8 mouse cellular contexts compared by ENCODE assay signal in the genomic region with DNA sequence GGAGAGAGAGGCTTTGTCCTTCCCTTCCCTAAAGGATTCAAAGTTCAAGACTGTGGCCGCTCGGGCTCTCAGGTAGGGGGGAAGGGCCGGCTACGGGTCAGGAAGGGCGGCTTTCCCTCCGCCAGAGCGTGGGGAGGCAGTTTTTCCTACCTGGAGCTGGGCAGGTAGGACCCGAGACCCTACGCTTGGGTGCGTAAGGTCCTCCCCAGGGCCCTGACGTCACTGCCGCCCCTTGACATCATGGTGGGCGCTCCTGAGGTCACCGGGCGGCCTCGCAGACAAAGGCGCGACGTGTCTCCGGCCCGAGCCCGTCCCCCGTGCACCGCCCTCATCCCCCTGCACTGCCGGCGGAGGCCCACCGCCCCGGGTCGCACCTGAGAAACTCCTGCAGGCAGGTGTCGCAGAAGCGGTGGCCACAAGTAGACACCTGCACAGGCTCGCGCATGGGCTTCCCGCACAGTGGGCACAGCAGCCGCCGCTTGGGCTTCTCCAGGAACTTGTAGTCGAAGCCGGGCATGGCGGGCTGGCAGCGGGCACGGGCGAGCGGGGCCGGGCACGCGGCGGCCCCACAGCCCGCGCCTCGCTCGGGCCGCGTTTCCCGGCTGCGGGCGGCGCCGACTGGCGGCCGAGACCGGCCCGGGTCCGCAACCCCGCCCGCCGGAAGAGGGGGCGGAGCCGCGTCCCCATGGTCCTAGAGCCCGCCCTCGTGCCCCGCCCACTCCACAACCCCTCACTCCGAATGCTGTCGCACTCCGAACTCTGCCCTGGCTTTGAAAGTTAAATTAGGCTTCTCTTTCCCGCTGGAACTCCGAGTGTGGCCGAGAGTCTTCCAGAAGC. TPM values are rescaled to one million over a fixed set of nuclear protein-coding genes. Genes with fewer than 3 reads are reported as not detected.
A peak's percentile ranks its signal among the peaks of the same experiment; 100 is the strongest.
DNase-seq lines count a peak whose midpoint lies in the region; ATAC-seq and TF ChIP-seq lines count a peak whose summit lies in the region.

A gene (minus strand): TSS at position 666 of the 837 bp plus-strand sequence.

- peak; percentile 79 for ATAC-seq in intestine, embryonic 14.5 days (replicated peaks; ENCODE audit: low FRiP score, low TSS enrichment, low read depth)
- ATAC-seq in limb, embryonic 13.5 days (ENCODE audit: low FRiP score, low read depth) = peak; percentile 78
- peak; percentile 85 for ATAC-seq in midbrain, embryonic 14.5 days (ENCODE audit: low FRiP score, low TSS enrichment)

- peak within 1 kb of the TSS; percentile 74 for H3K4me3 ChIP-seq in left cerebral cortex, adult 2 months
- H3K4me3 ChIP-seq in cortical plate, adult 2 months (ENCODE audit: insufficient read depth, low read length) = peak within 1 kb of the TSS; percentile 70
- H3K4me3 ChIP-seq in intestine, embryonic 14.5 days (ENCODE audit: low read depth, low read length) = peak within 1 kb of the TSS; percentile 100
- peak within 1 kb of the TSS; percentile 100 for H3K4me3 ChIP-seq in limb, embryonic 13.5 days
- peak within 1 kb of the TSS; percentile 100 for H3K4me3 ChIP-seq in midbrain, embryonic 14.5 days (replicated peaks; ENCODE audit: low read depth, low read length)
- peak within 1 kb of the TSS; percentile 89 for H3K4me3 ChIP-seq in spleen, adult 2 months (ENCODE audit: extremely low read depth, insufficient read depth, insufficient read length)

- no peak for TF ChIP-seq POLR2A in cortical plate, adult 2 months (IDR thresholded peaks at IDR 0.05; ENCODE audit: extremely low read depth, insufficient read depth, low read length)
- TF ChIP-seq POLR2A in spleen, adult 2 months (IDR thresholded peaks at IDR 0.05; ENCODE audit: low read depth, low read length) = no peak; the same call in none of the 2 replicates

- peak within 1 kb of the TSS; percentile 80 for H3K27ac ChIP-seq in left cerebral cortex, adult 2 months
- H3K27ac ChIP-seq in cortical plate, adult 2 months (ENCODE audit: insufficient read depth, low read length) = peak within 1 kb of the TSS; percentile 82
- peak within 1 kb of the TSS; percentile 98 for H3K27ac ChIP-seq in intestine, embryonic 14.5 days (ENCODE audit: low read depth)
- peak within 1 kb of the TSS; percentile 100 for H3K27ac ChIP-seq in limb, embryonic 13.5 days
- peak within 1 kb of the TSS; percentile 97 for H3K27ac ChIP-seq in midbrain, embryonic 14.5 days (replicated peaks; ENCODE audit: low read depth, low read length)
- H3K27ac ChIP-seq in spleen, adult 2 months (ENCODE audit: insufficient read depth, low read length) = peak within 1 kb of the TSS; percentile 80

- no peaks in the 10 kb centered on the region for H3K4me1 ChIP-seq in cortical plate, adult 2 months (ENCODE audit: control insufficient read depth, insufficient read depth, low read length)
- peaks cover 29% of the 10 kb centered on the region for H3K4me1 ChIP-seq in intestine, embryonic 14.5 days (replicated peaks; ENCODE audit: control insufficient read depth, insufficient read depth, low read length)
- H3K4me1 ChIP-seq in limb, embryonic 13.5 days = peaks cover 46% of the 10 kb centered on the region
- H3K4me1 ChIP-seq in midbrain, embryonic 14.5 days (ENCODE audit: control insufficient read depth, insufficient read depth, low read length) = peaks cover 26% of the 10 kb centered on the region
- peaks cover 20% of the 10 kb centered on the region; the same call in 1 of the 2 replicates for H3K4me1 ChIP-seq in spleen, adult 2 months (ENCODE audit: control insufficient read depth, insufficient read depth, insufficient read length)

- H3K36me3 ChIP-seq in intestine, embryonic 14.5 days (ENCODE audit: control insufficient read depth, insufficient read depth, low read length) = peaks cover 29% of the 10 kb centered on the region
- H3K36me3 ChIP-seq in limb, embryonic 13.5 days = peaks cover 31% of the 10 kb centered on the region
- peaks cover 22% of the 10 kb centered on the region for H3K36me3 ChIP-seq in midbrain, embryonic 14.5 days (ENCODE audit: control insufficient read depth, insufficient read depth, low read length)
- peaks cover 7% of the 10 kb centered on the region; the same call in 1 of the 2 replicates for H3K36me3 ChIP-seq in spleen, adult 2 months (ENCODE audit: control insufficient read depth, insufficient read depth, low read length)

- peak within 1 kb of the TSS; percentile 82 for H3K4me2 ChIP-seq in intestine, embryonic 14.5 days (ENCODE audit: low read length)
- peak within 1 kb of the TSS; percentile 91 for H3K4me2 ChIP-seq in limb, embryonic 13.5 days (replicated peaks)
- peak within 1 kb of the TSS; percentile 86 for H3K4me2 ChIP-seq in midbrain, embryonic 14.5 days (ENCODE audit: low read length)

- H3K27me3 ChIP-seq in intestine, embryonic 14.5 days (replicated peaks; ENCODE audit: control insufficient read depth, insufficient read depth, low read length) = no peaks in the 10 kb centered on the region
- no peaks in the 10 kb centered on the region for H3K27me3 ChIP-seq in limb, embryonic 13.5 days
- no peaks in the 10 kb centered on the region for H3K27me3 ChIP-seq in midbrain, embryonic 14.5 days (ENCODE audit: control insufficient read depth, insufficient read depth, low read length)
- no peaks in the 10 kb centered on the region for H3K27me3 ChIP-seq in spleen, adult 2 months (ENCODE audit: control insufficient read depth, insufficient read depth, low read length)

- WGBS in intestine, embryonic 14.5 days = under 1% methylated on average over 69 of the region's 78 CpGs
- under 1% methylated on average over 67 of the region's 78 CpGs for WGBS in limb, embryonic 13.5 days
- WGBS in midbrain, embryonic 14.5 days = under 1% methylated on average over 77 of the region's 78 CpGs
- under 1% methylated on average over 67 of the region's 78 CpGs for WGBS in spleen, adult 2 months

- no peaks in the 10 kb centered on the region for H3K9me3 ChIP-seq in intestine, embryonic 14.5 days (ENCODE audit: control insufficient read depth, low read length)
- no peaks in the 10 kb centered on the region for H3K9me3 ChIP-seq in limb, embryonic 13.5 days
- H3K9me3 ChIP-seq in midbrain, embryonic 14.5 days (ENCODE audit: control insufficient read depth, low read length) = no peaks in the 10 kb centered on the region

- TF ChIP-seq CTCF in left cerebral cortex, adult 2 months (IDR thresholded peaks at IDR 0.05) = peak; percentile 15
- no peak for TF ChIP-seq CTCF in cortical plate, adult 2 months (IDR thresholded peaks at IDR 0.05; ENCODE audit: extremely low read depth, insufficient read depth, low read length)
- TF ChIP-seq CTCF in spleen, adult 2 months (IDR thresholded peaks at IDR 0.05; ENCODE audit: extremely low read depth, insufficient read depth, insufficient read length, insufficient replicate concordance) = no peak

- peak; percentile 75 for DNase-seq in left cerebral cortex, adult 2 months (ENCODE audit: extremely low spot score in 1 of 2, low spot score in 2 of 2)
- DNase-seq in left cerebral cortex, adult 8-10 months (ENCODE audit: low spot score in 2 of 2) = no peak
- DNase-seq in gastrocnemius, postnatal 36 days = peak; percentile 71
- DNase-seq in intestine, embryonic 14.5 days (ENCODE audit: low spot score) = peak; percentile 88
- peak; percentile 96 for DNase-seq in midbrain, embryonic 14.5 days
- peak; percentile 63 to 83 for DNase-seq in spleen, adult 2 months (ENCODE audit: low read depth in 1 of 2, low spot score in 2 of 2)

- intact Hi-C loops in left cerebral cortex, adult 2 months (cut with DNase I) = loop anchor here (5.0 kb wide), 1 partner anchor 68 kb away; no protein-coding TSS in a partner anchor
- intact Hi-C loops in gastrocnemius, postnatal 36 days (cut with DNase I) = no loop called here

- H3K9ac ChIP-seq in intestine, embryonic 14.5 days (ENCODE audit: low read length) = peak within 1 kb of the TSS; percentile 99
- peak within 1 kb of the TSS; percentile 99 for H3K9ac ChIP-seq in limb, embryonic 13.5 days
- H3K9ac ChIP-seq in midbrain, embryonic 14.5 days (replicated peaks; ENCODE audit: low read length) = peak within 1 kb of the TSS; percentile 100

RNA-seq across cellular contexts. Expression of the gene that starts here (rescaled TPM):
- total RNA-seq in left cerebral cortex, adult 2 months (2021) = 10 to 100 TPM; 10.5 to 10.6 TPM
- total RNA-seq in left cerebral cortex, adult 8-10 months (2022) = 1 to 10 TPM; 5.9 to 9.4 (median 9.0) TPM
- polyA plus RNA-seq in cortical plate, adult 2 months (2012; rRNA removed) = 17.1 and 19.6 TPM in 2 replicates
- 1 to 10 TPM; 2.2 to 3.2 TPM for total RNA-seq in gastrocnemius, postnatal 36 days (2021)
- polyA plus RNA-seq in intestine, embryonic 14.5 days (2014; fragmentation: Nextera tagmentation; extraction: Ambion mirVana) = 61.7 and 65.3 TPM in 2 replicates
- polyA plus RNA-seq in limb, embryonic 13.5 days (2015; fragmentation: Nextera tagmentation; extraction: Ambion mirVana) = 108 and 109 TPM in 2 replicates
- 68.4 and 103 TPM in 2 replicates for polyA plus RNA-seq in midbrain, embryonic 14.5 days (2014; fragmentation: Nextera tagmentation; extraction: Ambion mirVana)
- 43.4 and 54.3 TPM in 2 replicates for polyA plus RNA-seq in spleen, adult 2 months (2012; rRNA removed)

Comparison
In these comparisons a context has a peak if more than half of its experiments do, and no peak if none do; other contexts are left out.
1. DNase-seq: peak in left cerebral cortex, adult 2 months (2 of 2), gastrocnemius, postnatal 36 days (2 of 2), intestine, embryonic 14.5 days (single experiment), midbrain, embryonic 14.5 days (single experiment) and spleen, adult 2 months (2 of 2); none in left cerebral cortex, adult 8-10 months (0 of 2).
2. Peak in every context shown above with its lines, with median percentiles within 50 percentile points of each other: H3K27ac ChIP-seq, H3K4me3 ChIP-seq, ATAC-seq, H3K4me2 ChIP-seq and H3K9ac ChIP-seq.